Mouse (Mus musculus) layer of hippocampus, postnatal 36 days (tissue): Measurements from ENCODE around the gene Zar1l. TPM values are rescaled to one million over a fixed set of nuclear protein-coding genes. Genes with fewer than 3 reads are reported as not detected.
"Not testable (repeated sequence)": the region's sequence is repeated elsewhere in the genome, so short reads cannot be mapped to it uniquely, and the experiment has no call there.

ENCODE experiments used
- DNase-seq, 2 experiments: peaks; one replicate each; pipeline ENCODE4 v3.0.0; 2022
- total RNA-seq, 2 experiments: library from RNA; stranded (reverse); gene quantifications; 2 replicates each; pipeline ENCODE4 v1.2.3; 2021

Gene Zar1l
- not detected for total RNA-seq

- DNase-seq = no peak
Observed at GRCm38 (mm10) chr5:150518064-150518463, at the start of gene Zar1l. Gene Zar1l (minus strand): TSS chr5:150518164.

DNA sequence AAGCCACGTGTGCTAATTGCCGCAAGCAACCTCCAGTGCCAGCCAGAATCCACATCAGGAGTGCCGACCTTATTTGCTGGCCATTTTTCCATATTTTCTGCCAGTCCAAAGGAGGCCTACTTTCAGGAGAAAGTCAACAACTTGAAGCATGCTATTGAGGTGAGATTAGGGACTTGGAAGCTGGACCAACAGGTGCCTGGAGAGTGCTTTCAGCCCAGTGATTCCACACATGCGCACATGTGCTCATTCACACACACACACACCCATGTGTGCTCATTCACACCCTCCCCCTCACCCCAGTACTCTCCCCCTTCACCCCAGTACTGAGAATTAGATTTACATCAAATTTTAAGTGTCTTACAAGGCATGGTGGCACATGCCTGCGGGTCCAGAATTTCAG, 49.0 kb upstream of the Zar1l start:
- no peak for DNase-seq

DNA sequence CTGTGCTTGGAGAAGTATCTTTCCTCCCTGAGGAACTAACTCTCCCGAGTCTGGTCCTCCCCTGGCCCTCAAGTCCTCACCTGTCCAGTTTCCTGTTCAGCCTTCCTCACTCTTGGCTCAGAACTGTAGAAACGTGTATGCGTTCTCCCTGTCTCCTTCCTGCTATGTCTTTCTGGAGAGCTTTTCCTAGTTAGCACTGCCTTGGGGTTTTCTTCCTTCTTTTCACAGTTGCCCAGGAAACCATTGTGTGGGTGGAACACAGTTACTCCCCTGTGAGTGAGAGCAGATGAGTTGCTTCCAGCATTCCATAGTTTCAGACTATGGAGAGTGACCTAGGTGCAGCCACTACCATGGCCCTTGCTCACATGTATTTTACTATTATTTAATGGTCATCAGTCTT, 48.3 kb upstream of the Zar1l start:
- DNase-seq = no peak

DNA sequence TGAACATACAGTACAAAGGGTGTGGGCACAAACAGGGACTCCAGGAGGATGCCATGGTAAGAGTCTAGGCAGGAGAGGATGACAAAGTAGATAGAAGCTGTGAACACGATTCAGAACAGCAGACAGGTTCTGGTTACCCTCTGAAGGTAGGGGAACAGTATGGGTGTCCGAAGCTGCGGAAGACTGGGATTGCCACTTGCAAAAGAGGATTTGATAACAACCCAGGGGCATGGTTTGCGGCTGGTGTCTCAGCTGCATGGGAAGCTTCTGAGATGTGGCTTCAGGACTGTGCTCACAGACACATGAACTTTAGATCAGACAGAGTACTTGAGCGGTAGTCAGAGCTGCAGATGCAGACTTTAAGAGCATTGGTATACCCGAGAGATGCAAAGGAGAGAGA, 46.5 kb upstream of the Zar1l start:
- DNase-seq = no peak

- DNase-seq = no peak
Observed at GRCm38 (mm10) chr5:150561783-150562182, 43.8 kb upstream of the Zar1l start.

DNA sequence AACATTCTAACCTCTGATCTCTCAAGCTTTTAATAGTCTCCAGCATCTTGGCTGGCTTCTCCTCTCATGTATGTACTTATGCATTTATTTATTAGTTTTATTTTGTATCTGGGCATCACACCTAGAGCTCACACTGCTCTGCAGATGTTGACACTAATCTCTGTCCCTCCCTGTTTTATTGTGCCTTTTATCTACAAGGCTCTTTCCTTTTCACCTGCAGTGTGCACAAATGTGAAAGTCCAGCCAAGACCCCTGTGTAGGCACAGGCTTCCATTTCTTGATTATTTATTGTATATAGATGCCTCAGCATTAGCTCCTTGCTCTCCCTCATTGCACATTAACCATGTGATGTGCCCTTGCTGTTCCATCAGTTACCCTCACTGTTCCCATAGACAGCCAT, 43.4 kb upstream of the Zar1l start:
- DNase-seq = no peak

GRCm38 (mm10) chr5:150560851-150561250, 42.9 kb upstream of the Zar1l start:
- DNase-seq = no peak

DNA sequence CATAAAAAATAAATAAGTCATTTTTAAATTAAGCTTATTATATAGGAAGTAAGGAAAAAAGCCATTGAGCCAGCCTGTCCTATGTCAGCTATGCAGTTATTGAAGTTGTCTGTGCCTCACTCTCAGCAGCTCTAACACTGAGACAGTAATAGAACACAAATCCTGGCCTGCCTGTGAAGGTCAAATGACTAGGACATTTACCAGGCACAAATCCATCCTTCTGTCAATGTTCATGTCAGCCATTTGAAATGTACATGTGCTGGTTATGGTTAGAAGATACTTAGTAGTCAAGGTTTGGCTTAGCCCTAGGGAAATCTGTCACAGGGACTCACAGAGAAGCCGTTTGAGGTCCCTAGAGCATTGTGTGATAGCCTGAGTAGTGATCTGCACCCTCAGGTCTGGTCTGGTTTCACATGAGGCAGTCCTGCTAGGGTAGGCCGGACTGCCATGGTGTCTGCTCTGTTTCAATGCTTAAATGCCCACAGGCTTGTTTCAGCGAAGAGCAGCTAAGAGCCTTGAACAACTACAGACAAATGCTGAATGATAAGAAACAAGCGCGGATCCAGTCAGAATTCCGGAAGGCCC, 41.6 kb upstream of the Zar1l start:
- no peak for DNase-seq

DNA sequence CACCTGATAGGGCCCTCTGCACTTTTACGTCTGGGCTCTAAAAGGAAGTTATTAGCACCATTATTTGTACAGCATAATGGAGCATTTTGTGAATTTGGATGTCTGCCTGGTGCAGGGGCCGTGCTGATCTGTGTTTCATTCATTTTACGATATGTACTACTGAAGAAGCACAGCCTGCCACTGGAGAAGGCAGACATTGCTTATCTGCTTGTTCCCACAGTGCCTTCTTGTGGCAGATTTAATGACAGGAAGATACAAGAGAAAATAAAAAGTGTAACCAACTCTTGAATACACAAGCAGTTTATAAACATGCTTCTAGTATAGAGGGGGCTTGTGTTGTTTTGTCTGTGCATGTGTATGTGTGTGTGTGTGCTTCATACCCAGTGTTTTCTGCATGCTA, 33.7 kb upstream of the Zar1l start:
- DNase-seq = no peak

DNA sequence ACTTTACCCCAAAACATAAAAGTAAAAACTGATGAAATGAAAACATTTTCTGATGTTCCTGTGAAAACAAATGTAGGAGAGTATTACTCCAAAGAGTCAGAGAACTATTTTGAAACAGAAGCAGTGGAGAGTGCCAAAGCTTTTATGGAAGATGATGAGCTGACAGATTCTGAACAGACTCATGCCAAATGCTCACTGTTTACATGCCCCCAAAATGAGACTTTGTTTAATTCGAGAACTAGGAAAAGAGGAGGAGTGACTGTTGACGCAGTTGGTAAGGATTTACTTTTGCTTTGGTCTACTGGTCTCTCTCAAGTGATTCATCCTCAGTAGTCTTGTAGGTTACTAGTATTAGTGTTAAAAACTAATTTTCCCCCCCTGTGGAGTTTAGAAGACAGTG, 25.2 kb upstream of the Zar1l start:
- no peak for DNase-seq

DNA sequence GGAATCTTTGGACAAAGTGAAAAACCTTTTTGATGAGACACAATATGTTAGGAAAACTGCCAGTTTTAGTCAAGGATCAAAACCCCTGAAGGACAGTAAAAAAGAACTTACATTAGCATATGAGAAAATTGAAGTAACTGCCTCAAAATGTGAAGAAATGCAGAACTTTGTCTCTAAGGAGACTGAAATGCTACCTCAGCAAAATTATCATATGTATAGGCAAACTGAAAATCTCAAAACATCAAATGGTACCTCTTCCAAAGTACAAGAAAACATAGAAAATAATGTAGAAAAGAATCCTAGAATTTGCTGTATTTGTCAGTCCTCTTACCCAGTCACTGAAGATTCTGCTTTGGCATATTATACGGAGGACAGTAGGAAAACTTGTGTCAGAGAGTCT, 23.3 kb upstream of the Zar1l start:
- no peak for DNase-seq

GRCm38 (mm10) chr5:150525239-150525638, 7.3 kb upstream of the Zar1l start:
- no peak for DNase-seq

GRCm38 (mm10) chr5:150522867-150523234, 4.9 kb upstream of the Zar1l start:
- no peak for DNase-seq

DNA sequence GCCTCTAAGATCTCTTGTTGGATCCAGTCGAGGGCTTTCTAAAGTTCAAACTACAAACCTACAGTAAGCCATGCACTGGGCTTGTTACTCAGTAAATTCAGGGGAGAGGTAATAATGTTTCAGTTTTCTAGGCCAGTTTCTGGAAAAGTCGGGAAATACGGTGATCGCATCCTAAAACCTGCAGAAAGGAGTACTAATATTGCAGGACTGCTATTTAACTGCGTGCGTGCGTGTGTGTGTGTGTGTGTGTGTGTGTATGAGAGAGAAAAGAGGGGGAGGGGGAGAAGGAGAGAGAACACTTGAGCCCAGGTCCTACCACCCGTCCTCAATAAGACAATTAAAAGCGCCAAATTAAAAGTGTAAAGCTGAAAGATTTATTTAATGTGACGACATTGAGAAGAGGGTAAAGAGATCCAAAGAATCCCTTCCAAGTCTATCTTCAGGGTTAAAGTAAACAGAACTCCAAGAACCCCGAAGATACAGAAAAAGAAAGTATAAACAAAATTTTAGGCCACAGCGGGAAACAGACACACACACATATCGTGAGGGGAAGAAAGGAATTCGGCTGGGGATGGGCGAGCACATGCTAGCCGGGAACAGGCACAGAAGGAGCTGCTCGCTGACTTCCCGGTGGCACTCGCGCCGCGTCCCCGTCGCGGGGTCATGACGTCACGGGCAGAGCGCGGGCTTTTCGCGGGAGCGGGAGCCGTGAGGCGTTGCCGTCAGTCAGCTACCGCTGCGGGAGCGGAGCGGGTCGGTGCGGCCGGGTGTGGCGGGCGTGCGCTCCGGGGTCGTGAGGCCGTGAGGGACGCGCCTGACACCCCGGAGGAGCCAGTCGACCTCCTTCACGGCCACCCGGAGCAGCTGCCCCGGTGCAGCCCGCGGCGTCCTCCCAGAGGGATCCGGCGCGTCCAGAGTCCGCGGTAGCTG, 4.2 kb upstream of the Zar1l start, which contains the start of gene Brca2:
TSS of gene Brca2 (plus strand) at position 694 of the 930 bp plus-strand sequence.
- DNase-seq = peak; percentile 90 to 92

DNA sequence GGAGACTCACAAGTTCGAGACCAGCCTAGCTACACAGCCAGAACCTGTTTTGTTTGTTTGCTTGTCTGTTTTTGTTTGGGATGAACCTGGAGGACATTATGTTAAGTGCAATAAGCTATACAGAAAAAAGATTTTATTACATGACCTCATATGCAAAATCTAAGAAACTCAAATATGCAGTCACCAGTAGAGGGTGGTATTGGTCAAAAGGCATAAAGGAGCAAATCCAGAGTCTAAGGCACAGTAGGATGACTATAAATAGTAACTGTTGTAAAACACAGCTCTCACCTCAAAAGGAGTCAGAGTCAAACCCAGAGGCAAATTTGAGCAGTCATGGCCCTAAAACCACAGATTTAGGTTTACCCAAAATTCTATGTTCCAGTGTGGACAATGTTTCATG, 1.6 kb upstream of the Zar1l start:
- DNase-seq = no peak

GRCm38 (mm10) chr5:150514027-150514426, 3.9 kb downstream of the Zar1l start:
- no peak for DNase-seq

DNA sequence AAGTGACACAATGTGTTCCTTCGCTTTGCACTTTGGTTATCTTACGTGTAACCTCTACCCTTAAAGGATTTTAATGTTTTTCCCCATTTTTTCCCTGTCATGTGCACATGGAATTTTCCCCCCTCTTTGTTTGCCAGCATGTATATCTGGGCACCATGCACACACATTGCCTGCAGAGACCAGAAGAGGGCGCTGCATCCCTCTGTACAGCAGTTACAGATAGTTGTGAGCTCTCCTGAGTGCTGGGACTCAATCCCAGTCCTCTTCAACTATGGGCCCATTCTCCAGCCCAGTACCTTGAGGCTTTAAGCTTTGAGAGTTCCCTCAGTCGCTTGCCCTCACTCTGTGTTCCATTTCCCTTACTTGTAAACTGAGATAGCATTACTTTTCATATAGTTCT, 4.7 kb downstream of the Zar1l start:
- no peak for DNase-seq

GRCm38 (mm10) chr5:150510451-150511225, 7.3 kb downstream of the Zar1l start:
- no peak for DNase-seq

- DNase-seq = no peak
Observed at GRCm38 (mm10) chr5:150495792-150496191, 22.2 kb downstream of the Zar1l start.

GRCm38 (mm10) chr5:150491573-150492173, 26.3 kb downstream of the Zar1l start:
- DNase-seq = not testable (repeated sequence)

DNA sequence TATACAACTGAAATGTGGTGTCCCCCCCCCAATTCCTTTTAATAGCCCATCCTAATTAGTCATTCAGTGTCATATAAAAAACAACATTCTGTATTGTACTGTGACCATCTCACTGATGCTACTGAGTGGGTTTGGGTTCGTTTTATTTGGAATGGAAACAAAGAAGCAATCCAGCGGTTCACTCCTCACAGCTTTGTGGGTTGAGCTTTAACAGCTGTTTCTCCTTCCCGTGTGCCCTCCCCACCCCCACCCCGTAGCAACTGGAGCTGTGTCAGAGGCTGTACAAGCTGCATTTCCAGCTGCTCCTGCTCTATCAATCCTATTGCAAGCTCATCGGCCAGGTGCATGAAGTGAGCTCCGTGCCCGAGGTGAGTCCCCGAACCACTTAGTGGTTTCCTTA, 27.1 kb downstream of the Zar1l start:
- DNase-seq = no peak

DNA sequence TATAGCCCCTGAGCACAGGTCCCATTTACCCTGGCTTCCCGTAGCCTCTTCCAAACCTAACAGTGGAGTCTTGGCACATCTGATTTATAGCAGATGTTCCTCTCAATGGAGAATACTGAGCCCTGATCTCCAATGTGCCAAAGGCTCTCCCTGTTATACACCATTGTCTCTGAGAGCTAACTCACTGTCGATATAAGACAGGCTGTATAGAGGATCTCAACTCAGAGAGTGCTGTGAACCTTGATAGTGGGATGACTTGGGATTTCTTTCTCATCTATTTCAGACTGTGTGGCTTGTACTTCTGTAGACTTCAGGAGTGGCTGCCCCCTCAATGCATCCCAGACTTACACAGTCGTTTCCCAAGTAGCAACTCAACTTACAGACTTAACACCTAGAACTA, 27.7 kb downstream of the Zar1l start:
- no peak for DNase-seq

DNA sequence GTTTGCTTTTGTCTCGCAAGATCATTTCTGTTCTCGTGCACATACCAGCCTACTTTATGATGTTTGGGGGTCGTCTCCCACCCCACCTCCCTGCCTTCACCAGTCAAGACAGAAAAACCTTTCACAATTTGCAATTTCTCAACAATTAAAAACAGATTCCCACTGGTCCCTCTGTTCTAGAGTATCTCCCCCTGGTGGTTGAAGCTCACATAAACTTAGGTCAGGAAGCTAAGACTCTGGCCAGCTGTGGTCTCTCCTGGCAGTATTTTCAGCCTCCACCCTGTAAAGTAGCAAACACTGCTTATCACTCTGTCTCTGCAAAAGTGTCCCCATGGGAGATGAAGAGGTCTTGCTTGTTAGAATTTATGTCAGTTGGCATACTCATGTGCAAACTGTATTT, 32.8 kb downstream of the Zar1l start:
- no peak for DNase-seq
